Mouse (Mus musculus) myocyte (in vitro differentiated cells): ENCODE data around the gene Rims3.

Source experiments
- CEBPB ChIP-seq: IDR thresholded peaks from 2 replicates; pipeline ENCODE4 v1.6.1; 2011; ENCODE audit warnings: mild to moderate bottlenecking, moderate library complexity; ENCODE audit not compliant: poor library complexity, insufficient read depth, severe bottlenecking
- E2F4 ChIP-seq: IDR thresholded peaks from one replicate; pipeline ENCODE4 v1.6.1; 2011; ENCODE audit warnings: mild to moderate bottlenecking, control low read depth, moderate library complexity; ENCODE audit not compliant: insufficient read depth
- MAX ChIP-seq: IDR thresholded peaks from one replicate; pipeline ENCODE4 v1.6.1; 2011; ENCODE audit warnings: low read depth, mild to moderate bottlenecking, control low read depth
- POLR2A ChIP-seq: IDR thresholded peaks from one replicate; pipeline ENCODE4 v1.6.1; 2011; ENCODE audit warnings: low read depth, mild to moderate bottlenecking, control low read depth, moderate library complexity; ENCODE audit not compliant: insufficient read length
- REST ChIP-seq: IDR thresholded peaks from one replicate; pipeline ENCODE4 v1.6.1; 2011; ENCODE audit warnings: mild to moderate bottlenecking, control low read depth, moderate library complexity; ENCODE audit not compliant: insufficient read depth, insufficient read length
- SRF ChIP-seq: IDR thresholded peaks from one replicate; pipeline ENCODE4 v1.6.1; 2011; ENCODE audit warnings: low read depth; ENCODE audit not compliant: control insufficient read depth, insufficient read length
- TCF12 ChIP-seq: IDR thresholded peaks from one replicate; pipeline ENCODE4 v1.6.1; 2011; ENCODE audit warnings: mild to moderate bottlenecking, control low read depth; ENCODE audit not compliant: poor library complexity, insufficient read depth, severe bottlenecking
- USF1 ChIP-seq: IDR thresholded peaks from one replicate; pipeline ENCODE4 v1.6.1; 2011; ENCODE audit warnings: low read depth, mild to moderate bottlenecking, control low read depth, moderate library complexity

GRCm38 (mm10) chr4:120813762-120814161 is 40.9 kb upstream of the Rims3 start:
- TF ChIP-seq POLR2A (no peak), E2F4 (no peak), TCF12 (no peak), CEBPB (no peak), USF1 (no peak), REST (no peak), MAX (no peak), SRF (no peak)
